Mouse (Mus musculus) G1E (cell line): ENCODE measurements around the gene Cyp2a12.

Experiments
- CTCF ChIP-seq: IDR thresholded peaks from 2 replicates; pipeline ENCODE4 v1.5.1; 2012; ENCODE audit warnings: low read depth, low read length, inconsistent platforms, mixed read lengths
- GATA1 ChIP-seq: IDR thresholded peaks from 2 replicates; pipeline ENCODE4 v1.6.1; 2012; ENCODE audit warnings: borderline replicate concordance, low read length, inconsistent platforms, mixed read lengths
- GATA2 ChIP-seq: IDR thresholded peaks from 2 replicates; pipeline ENCODE4 v1.6.1; 2012; ENCODE audit warnings: low read depth, low read length, inconsistent platforms, borderline replicate concordance
- POLR2AphosphoS5 ChIP-seq: IDR thresholded peaks from 2 replicates; pipeline ENCODE4 v1.6.1; 2012; ENCODE audit warnings: low read depth, low read length, inconsistent platforms; ENCODE audit not compliant: insufficient replicate concordance
- TAL1 ChIP-seq: conservative IDR thresholded peaks from 2 replicates; pipeline ENCODE4 v1.6.1; 2012; ENCODE audit warnings: low read depth, low read length, inconsistent platforms, mixed read lengths

DNA sequence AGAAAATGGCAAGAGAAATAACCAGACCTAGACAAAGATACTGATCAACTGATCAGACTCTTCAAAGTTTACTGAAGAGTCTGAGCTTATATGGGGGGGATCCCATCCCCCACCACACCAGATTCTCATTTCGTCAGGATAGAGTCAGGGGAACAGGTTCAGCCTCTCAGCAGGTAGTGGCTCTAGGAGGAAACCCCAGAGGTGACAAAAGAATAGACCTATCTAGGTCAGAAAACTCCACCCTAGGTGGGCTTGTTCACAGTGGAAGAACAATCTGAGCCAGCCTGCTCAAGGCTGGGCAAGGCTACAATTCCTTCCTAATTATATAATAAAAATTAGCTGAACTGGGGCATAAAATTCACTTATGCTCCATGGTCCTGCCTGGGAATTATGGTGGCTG is 46.3 kb upstream of the Cyp2a12 start:
- TF ChIP-seq CTCF (no peak), TAL1 (no peak), GATA1 (no peak), POLR2AphosphoS5 (no peak), GATA2 (no peak)
